Mouse (Mus musculus) heart, embryonic 11.5 days (tissue): ENCODE data around the gene Rps19bp1. TPM values are rescaled to one million over a fixed set of nuclear protein-coding genes. Genes with fewer than 3 reads are reported as not detected.

Experiments used
- ATAC-seq: fragments of 200-750 bp; cut with Nextera tagmentation; replicated peaks from 2 replicates; pipeline ENCODE4 v1.8.0; 2017; ENCODE audit warnings: moderate library complexity; ENCODE audit not compliant: insufficient number of reproducible peaks, low FRiP score, low TSS enrichment
- H3K27ac ChIP-seq: fragments of 300-500 bp; sonication (generic); 2 replicates; pipeline ENCODE4 v1.5.1; 2014; ENCODE audit warnings: mild to moderate bottlenecking, low read depth, low read length
- H3K27me3 ChIP-seq: fragments of 300-500 bp; sonication (generic); 2 replicates; pipeline ENCODE4 v1.6.1; 2014; ENCODE audit warnings: mild to moderate bottlenecking, low read length, mixed read lengths; ENCODE audit not compliant: control insufficient read depth, insufficient read depth
- H3K36me3 ChIP-seq: fragments of 300-500 bp; sonication (generic); 2 replicates; pipeline ENCODE4 v1.6.1; 2014; ENCODE audit warnings: mild to moderate bottlenecking, low read length, moderate library complexity, mixed read lengths; ENCODE audit not compliant: control insufficient read depth, insufficient read depth
- H3K4me1 ChIP-seq: fragments of 300-500 bp; sonication (generic); 2 replicates; pipeline ENCODE4 v1.6.1; 2014; ENCODE audit warnings: low read length; ENCODE audit not compliant: control insufficient read depth, insufficient read depth
- H3K4me2 ChIP-seq: fragments of 300-500 bp; sonication (generic); 2 replicates; pipeline ENCODE4 v1.6.1; 2014; ENCODE audit warnings: mild to moderate bottlenecking, moderate library complexity
- H3K4me3 ChIP-seq: fragments of 300-500 bp; sonication (generic); 2 replicates; pipeline ENCODE4 v1.5.1; 2014; ENCODE audit warnings: low read depth, low read length
- H3K9ac ChIP-seq: fragments of 300-500 bp; sonication (generic); 2 replicates; pipeline ENCODE4 v1.6.1; 2014; ENCODE audit warnings: mild to moderate bottlenecking, low read depth, low read length, moderate library complexity
- H3K9me3 ChIP-seq: fragments of 300-500 bp; sonication (generic); replicated peaks from 2 replicates; pipeline ENCODE4 v1.6.1; 2016; ENCODE audit warnings: low read length; ENCODE audit not compliant: control insufficient read depth
- WGBS: fragments of 180-500 bp; shearing (Covaris S2); extraction: QIAGEN DNeasy Blood & Tissue Kit; methylation state at CpG from one replicate; pipeline ENCODE4 v1.1.7; 2014; ENCODE audit not compliant: insufficient replicate concordance; 5-methylcytosine and 5-hydroxymethylcytosine counted together
- polyA plus RNA-seq: library from polyadenylated mRNA; unstranded; fragments of >200 nt; fragmentation: Nextera tagmentation; extraction: Ambion mirVana; gene quantifications from 2 replicates; pipeline ENCODE4 v1.2.1, GENCODE M21; 2014

Rps19bp1 gene
- polyA plus RNA-seq, 1 experiment from 2014 or later = 53.8 TPM

- no peak for ATAC-seq
- no peak overlapping the region for H3K4me3 ChIP-seq
- H3K27me3 ChIP-seq = no peaks in the 10 kb centered on the region
- 27% methylated on average over 14 of the region's 14 CpGs for WGBS
- no peak overlapping the region for H3K9ac ChIP-seq
- peak overlapping the region; percentile 23 for H3K4me2 ChIP-seq
- H3K36me3 ChIP-seq = no peaks in the 10 kb centered on the region
- peaks cover 7% of the 10 kb centered on the region for H3K4me1 ChIP-seq
- no peaks in the 10 kb centered on the region for H3K9me3 ChIP-seq
- no peak overlapping the region for H3K27ac ChIP-seq
Measured at GRCm38 (mm10) chr15:80219211-80219610, 44.9 kb downstream of the Rps19bp1 start.

GRCm38 (mm10) chr15:80217476-80217875 is 46.6 kb downstream of the Rps19bp1 start:
- Histone ChIP-seq H3K9me3 (no peaks in the 10 kb centered on the region), H3K9ac (no peak overlapping the region)
- no peak for ATAC-seq

GRCm38 (mm10) chr15:80216480-80216820 is 47.7 kb downstream of the Rps19bp1 start:
- Histone ChIP-seq H3K4me2 (no peak overlapping the region), H3K36me3 (peaks cover 3% of the 10 kb centered on the region; the same call in 1 of the 2 replicates), H3K4me3 (no peak overlapping the region), H3K4me1 (no peaks in the 10 kb centered on the region), H3K27me3 (no peaks in the 10 kb centered on the region), H3K9me3 (no peaks in the 10 kb centered on the region), H3K9ac (no peak overlapping the region), H3K27ac (no peak overlapping the region)
- 61% methylated on average over 9 of the region's 9 CpGs for WGBS
- no peak for ATAC-seq

More at GRCm38 (mm10) chr15:80217476-80217875, 46.6 kb downstream of the Rps19bp1 start:
- 82% methylated on average over 10 of the region's 10 CpGs for WGBS
- Histone ChIP-seq H3K4me3 (no peak overlapping the region), H3K4me2 (no peak overlapping the region), H3K36me3 (no peaks in the 10 kb centered on the region), H3K27ac (no peak overlapping the region), H3K27me3 (no peaks in the 10 kb centered on the region), H3K4me1 (no peaks in the 10 kb centered on the region)

- no peaks in the 10 kb centered on the region for H3K4me1 ChIP-seq
- H3K9ac ChIP-seq = no peak overlapping the region
- no peak overlapping the region for H3K27ac ChIP-seq
- H3K9me3 ChIP-seq = no peaks in the 10 kb centered on the region
- H3K4me2 ChIP-seq = no peak overlapping the region
- peaks cover 3% of the 10 kb centered on the region; the same call in 1 of the 2 replicates for H3K36me3 ChIP-seq
- 0 out of 2 replicates have a peak, but pooled peaks have one; percentile 16 for ATAC-seq
- 15% methylated on average over 10 of the region's 10 CpGs for WGBS
- no peaks in the 10 kb centered on the region for H3K27me3 ChIP-seq
- no peak overlapping the region for H3K4me3 ChIP-seq
Measured at GRCm38 (mm10) chr15:80215716-80216479, 48.2 kb downstream of the Rps19bp1 start.

GRCm38 (mm10) chr15:80213688-80214087 is 50.4 kb downstream of the Rps19bp1 start:
- Histone ChIP-seq H3K27me3 (no peaks in the 10 kb centered on the region), H3K36me3 (peaks cover 3% of the 10 kb centered on the region; the same call in 1 of the 2 replicates), H3K4me3 (no peak overlapping the region), H3K4me2 (no peak overlapping the region), H3K9ac (no peak overlapping the region), H3K9me3 (no peaks in the 10 kb centered on the region), H3K4me1 (no peaks in the 10 kb centered on the region), H3K27ac (no peak overlapping the region)
- no peak for ATAC-seq

Other genes starting within 250 kb of the Rps19bp1 start
- gene Pdgfb, start 249.3 kb downstream of the Rps19bp1 start, polyA plus RNA-seq = 1.3 and 2.0 TPM in 2 replicates
- 15.2 and 20.7 TPM in 2 replicates for gene Syngr1, start 173.0 kb downstream of the Rps19bp1 start, polyA plus RNA-seq
- 861 and 879 TPM in 2 replicates for gene Rpl3, start 172.4 kb downstream of the Rps19bp1 start, polyA plus RNA-seq
- gene Tab1, start 131.2 kb downstream of the Rps19bp1 start, polyA plus RNA-seq = 18.8 and 25.1 TPM in 2 replicates
- 1.8 and 2.1 TPM in 2 replicates for gene Mgat3, start 90.6 kb downstream of the Rps19bp1 start, polyA plus RNA-seq
- gene Mief1, start 30.3 kb downstream of the Rps19bp1 start, polyA plus RNA-seq = 26.8 and 29.5 TPM in 2 replicates
- gene AC140267.1, start 28.5 kb downstream of the Rps19bp1 start, polyA plus RNA-seq = not detected in 2 replicates
- 90.2 and 94.4 TPM in 2 replicates for gene Atf4, start 9.1 kb downstream of the Rps19bp1 start, polyA plus RNA-seq
- gene Cacna1i, start 22.9 kb upstream of the Rps19bp1 start, polyA plus RNA-seq = 0.01 TPM in 1 of 2 replicates, not detected in the other